Mouse (Mus musculus): ENCODE measurements around the gene Trit1.

GRCm38 (mm10) chr4:123036710-123037109, 20.3 kb downstream of the Trit1 start:
- TF ChIP-seq CTCF (IDR thresholded peaks at IDR 0.05; ENCODE audit: low read depth) (no peak), EP300 (optimal IDR thresholded peaks at IDR 0.05) (no peak)

All from stomach, postnatal 0 days (tissue).